Comparison of ENCODE assay signal across 12 mouse cellular contexts in the genomic region with DNA sequence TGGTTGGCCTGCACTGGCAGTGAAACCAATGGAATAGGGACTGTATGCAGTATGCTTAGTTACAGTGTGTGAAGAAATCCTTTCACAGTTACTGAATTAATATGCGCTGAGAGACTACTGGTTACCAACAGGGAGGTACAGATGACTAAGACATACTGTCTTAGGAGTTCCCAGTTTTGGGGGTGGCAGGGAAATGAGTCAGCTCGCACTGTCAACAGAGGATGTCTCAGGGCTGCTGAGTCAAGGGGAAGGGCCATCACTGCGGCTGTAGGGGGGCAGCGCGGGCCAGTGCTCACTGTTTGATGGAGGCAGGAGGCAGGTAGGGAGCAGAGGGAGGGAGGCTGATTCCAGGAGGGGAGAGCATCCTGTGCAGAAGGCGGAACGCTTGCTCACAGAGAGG. TPM values are rescaled to one million over a fixed set of nuclear protein-coding genes. Genes with fewer than 3 reads are reported as not detected.
DNase-seq lines count a peak whose midpoint lies in the region; ATAC-seq lines count a peak whose summit lies in the region.
"Had no signal": no experiment of that assay in that cellular context is flagged by ENCODE, and none has a peak within 500 bp of the region (broad histone marks: within the 10 kb centered on the region; RNA-seq: fewer than 3 reads in every experiment).

No protein-coding gene starts in this region.

- no peaks in the 10 kb centered on the region for H3K9me3 ChIP-seq in forebrain, embryonic 15.5 days
- no peaks in the 10 kb centered on the region for H3K9me3 ChIP-seq in forebrain, embryonic 11.5 days (ENCODE audit: control insufficient read depth, low read length)
- H3K9me3 ChIP-seq: neural tube, embryonic 15.5 days had no signal

- H3K79me2 ChIP-seq in macrophage (ENCODE audit: inconsistent target), result peaks cover 9% of the 10 kb centered on the region; the same call in 1 of the 2 replicates

- 0 out of 2 replicates have a peak, but pooled peaks have one; percentile 35 for ATAC-seq in forebrain, embryonic 15.5 days (replicated peaks)
- ATAC-seq in forebrain, embryonic 11.5 days (replicated peaks; ENCODE audit: low FRiP score), result no peak
- 0 out of 2 replicates have a peak, but pooled peaks have one; percentile 23 for ATAC-seq in erythroblast, adult 5-6 weeks (replicated peaks; ENCODE audit: low FRiP score, poor library complexity, severe bottlenecking)
- ATAC-seq: CD4-positive, CD25-positive, alpha-beta regulatory T cell, adult 4 months had no signal

- 90% methylated on average over 7 of the region's 7 CpGs for whole genome bisulfite sequencing in forebrain, embryonic 15.5 days
- WGBS in forebrain, embryonic 11.5 days, result 94% methylated on average over 7 of the region's 7 CpGs
- WGBS in macrophage (ENCODE audit: missing documents), result 5% methylated on average over 5 of the region's 7 CpGs

- no peaks in the 10 kb centered on the region for H3K27me3 ChIP-seq in forebrain, embryonic 15.5 days
- H3K27me3 ChIP-seq in forebrain, embryonic 11.5 days (ENCODE audit: control insufficient read depth, insufficient read depth, low read length), result no peaks in the 10 kb centered on the region
- H3K27me3 ChIP-seq: neural tube, embryonic 15.5 days had no signal

- H3K4me3 ChIP-seq in forebrain, embryonic 15.5 days, result no peak overlapping the region
- no peak overlapping the region for H3K4me3 ChIP-seq in forebrain, embryonic 11.5 days (ENCODE audit: low read depth, low read length)
- H3K4me3 ChIP-seq in macrophage (ENCODE audit: inconsistent target), result no peak overlapping the region
- H3K4me3 ChIP-seq: neural tube, embryonic 15.5 days had no signal

- DNase-seq in forebrain, embryonic 11.5 days (ENCODE audit: low spot score), result no peak
- peak; percentile 91 for DNase-seq in 3T3-L1 (ENCODE audit: low read depth, low spot score)
- DNase-seq in ovary, postnatal 14 days (ENCODE audit: low spot score), result no peak
- no peak for DNase-seq in testis, postnatal 10 days (ENCODE audit: low spot score)
- no peak for DNase-seq in adipocyte (ENCODE audit: low spot score)
- DNase-seq: kidney, postnatal 36 days; lung, postnatal 10 days had no signal

- peaks cover 33% of the 10 kb centered on the region for H3K36me3 ChIP-seq in forebrain, embryonic 15.5 days
- H3K36me3 ChIP-seq in forebrain, embryonic 11.5 days (ENCODE audit: control insufficient read depth, insufficient read depth, low read length), result no peaks in the 10 kb centered on the region; the same call in 1 of the 2 replicates
- H3K36me3 ChIP-seq in macrophage (ENCODE audit: inconsistent target), result peaks cover 73% of the 10 kb centered on the region

- no peaks in the 10 kb centered on the region for H3K4me1 ChIP-seq in forebrain, embryonic 15.5 days
- H3K4me1 ChIP-seq in forebrain, embryonic 11.5 days (replicated peaks; ENCODE audit: control insufficient read depth, insufficient read depth, low read length), result no peaks in the 10 kb centered on the region
- H3K4me1 ChIP-seq: neural tube, embryonic 15.5 days had no signal

- H3K9ac ChIP-seq in forebrain, embryonic 15.5 days (replicated peaks), result no peak overlapping the region
- H3K9ac ChIP-seq in forebrain, embryonic 11.5 days (ENCODE audit: low read length), result no peak overlapping the region
- H3K9ac ChIP-seq: neural tube, embryonic 15.5 days had no signal

- no peak overlapping the region for H3K27ac ChIP-seq in forebrain, embryonic 15.5 days (replicated peaks)
- no peak overlapping the region for H3K27ac ChIP-seq in forebrain, embryonic 11.5 days (ENCODE audit: low read depth, low read length)
- H3K27ac ChIP-seq in macrophage, result peak overlapping the region; percentile 39
- H3K27ac ChIP-seq: neural tube, embryonic 15.5 days had no signal

- H3K4me2 ChIP-seq in forebrain, embryonic 15.5 days (replicated peaks), result no peak overlapping the region
- H3K4me2 ChIP-seq in forebrain, embryonic 11.5 days (ENCODE audit: low read depth, low read length, severe bottlenecking), result no peak overlapping the region
- H3K4me2 ChIP-seq: neural tube, embryonic 15.5 days had no signal

RNA-seq across cellular contexts. Expression of a gene that starts 26.6 kb away (rescaled TPM):
- 17.0 and 20.9 TPM in 2 replicates for polyA plus RNA-seq in forebrain, embryonic 15.5 days (2015; fragmentation: Nextera tagmentation; extraction: Ambion mirVana)
- 11.9 and 15.5 TPM in 2 replicates for polyA plus RNA-seq in forebrain, embryonic 11.5 days (2014; fragmentation: Nextera tagmentation; extraction: Ambion mirVana)
- total RNA-seq in erythroblast, adult 5-6 weeks (2015; ENCODE audit: low replicate concordance), result 1.5 and 2.1 TPM in 2 replicates
- 3.6 and 11.8 TPM in 2 replicates for total RNA-seq in erythroblast, adult 5-6 weeks (2017; ENCODE audit: low replicate concordance)
- 10 to 100 TPM; 25.8 to 70.8 (median 50.4) TPM for total RNA-seq in macrophage (2018; cell fraction: chromatin; rRNA removed)
- total RNA-seq in macrophage (2018; cell fraction: cytosol; rRNA removed), result 10 to 100 TPM in 22 of 26 experiments, 1 to 10 TPM in 4; 8.8 to 17.2 (median 12.5) TPM
- total RNA-seq in macrophage (2018; cell fraction: nucleus; rRNA removed), result 10 to 100 TPM; 11.8 to 43.9 (median 26.0) TPM
- polyA plus RNA-seq in macrophage (2018), result 9.6 to 16.5 TPM (median 11.3 TPM) in 3 replicates
